Mouse (Mus musculus): ENCODE data around the gene Cspg5. TPM values are rescaled to one million over a fixed set of nuclear protein-coding genes. Genes with fewer than 3 reads are reported as not detected.

The Cspg5 gene
- polyA plus RNA-seq, 1 experiment from 2014 or later, result 3.2 TPM

DNA sequence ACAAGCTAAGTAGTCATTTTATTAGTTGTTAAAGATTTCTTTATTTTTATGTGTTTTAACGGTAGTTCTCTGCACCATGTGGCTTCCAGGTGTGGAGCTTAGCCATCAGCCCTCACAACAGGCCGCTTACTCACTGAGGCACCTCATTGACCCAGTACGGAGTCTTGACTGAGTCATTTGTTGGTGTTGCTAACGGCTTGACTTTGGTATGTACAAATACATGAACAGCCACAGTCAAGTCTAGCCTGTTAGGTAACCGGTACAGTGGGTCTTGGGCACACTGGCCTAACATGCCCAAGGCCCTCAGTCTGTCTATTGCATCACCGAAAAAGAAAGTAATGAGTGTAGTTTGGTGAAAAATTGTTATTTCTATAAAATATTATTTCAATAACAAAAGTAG lies 14.9 kb upstream of the Cspg5 start:
- Histone ChIP-seq H3K9me3 (ENCODE audit: control insufficient read depth, low read depth, low read length) (no peaks in the 10 kb centered on the region), H3K36me3 (ENCODE audit: control insufficient read depth, insufficient read depth, low read length) (peaks cover 53% of the 10 kb centered on the region), H3K4me3 (ENCODE audit: low read depth, low read length) (no peak overlapping the region), H3K4me1 (ENCODE audit: control insufficient read depth, insufficient read depth, low read length) (no peaks in the 10 kb centered on the region), H3K4me2 (replicated peaks; ENCODE audit: low read depth, low read length) (no peak overlapping the region), H3K27ac (ENCODE audit: low read length) (no peak overlapping the region), H3K9ac (replicated peaks; ENCODE audit: low read depth, low read length) (no peak overlapping the region), H3K27me3 (ENCODE audit: control insufficient read depth, insufficient read depth, low read length) (no peaks in the 10 kb centered on the region)
- ATAC-seq (ENCODE audit: insufficient number of reproducible peaks, insufficient read depth, low FRiP score, low read depth), result no peak
- WGBS, result 84% methylated on average over 6 of the region's 6 CpGs

DNA sequence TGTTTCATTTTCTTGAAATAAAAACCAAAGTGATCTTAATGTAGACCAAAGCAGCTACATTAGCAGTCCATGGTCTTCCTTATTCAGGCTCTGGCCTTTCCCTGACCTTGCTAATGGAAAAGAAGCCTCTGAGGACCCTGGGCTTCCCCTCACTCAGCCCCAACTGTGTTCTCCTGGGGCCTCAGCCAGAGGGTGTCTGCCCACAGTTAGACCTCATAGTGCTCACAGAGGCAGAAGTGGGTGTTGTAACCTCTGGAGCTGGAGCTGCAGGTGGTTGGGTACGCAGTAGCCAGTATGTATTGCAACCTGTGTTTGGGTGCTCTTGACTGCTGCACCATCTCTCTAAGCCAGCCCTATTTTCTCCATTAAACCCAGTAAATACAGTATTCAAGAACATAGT lies 14.5 kb upstream of the Cspg5 start:
- H3K9ac ChIP-seq (replicated peaks; ENCODE audit: low read depth, low read length), result no peak overlapping the region
- no peaks in the 10 kb centered on the region for H3K4me1 ChIP-seq (ENCODE audit: control insufficient read depth, insufficient read depth, low read length)
- H3K27ac ChIP-seq (ENCODE audit: low read length), result no peak overlapping the region
- H3K4me3 ChIP-seq (ENCODE audit: low read depth, low read length), result no peak overlapping the region
- H3K4me2 ChIP-seq (replicated peaks; ENCODE audit: low read depth, low read length), result no peak overlapping the region
- peaks cover 53% of the 10 kb centered on the region for H3K36me3 ChIP-seq (ENCODE audit: control insufficient read depth, insufficient read depth, low read length)
- no peaks in the 10 kb centered on the region for H3K27me3 ChIP-seq (ENCODE audit: control insufficient read depth, insufficient read depth, low read length)
- ATAC-seq (ENCODE audit: insufficient number of reproducible peaks, insufficient read depth, low FRiP score, low read depth), result no peak
- no peaks in the 10 kb centered on the region for H3K9me3 ChIP-seq (ENCODE audit: control insufficient read depth, low read depth, low read length)
- 97% methylated on average over 1 of the region's 1 CpGs for WGBS

DNA sequence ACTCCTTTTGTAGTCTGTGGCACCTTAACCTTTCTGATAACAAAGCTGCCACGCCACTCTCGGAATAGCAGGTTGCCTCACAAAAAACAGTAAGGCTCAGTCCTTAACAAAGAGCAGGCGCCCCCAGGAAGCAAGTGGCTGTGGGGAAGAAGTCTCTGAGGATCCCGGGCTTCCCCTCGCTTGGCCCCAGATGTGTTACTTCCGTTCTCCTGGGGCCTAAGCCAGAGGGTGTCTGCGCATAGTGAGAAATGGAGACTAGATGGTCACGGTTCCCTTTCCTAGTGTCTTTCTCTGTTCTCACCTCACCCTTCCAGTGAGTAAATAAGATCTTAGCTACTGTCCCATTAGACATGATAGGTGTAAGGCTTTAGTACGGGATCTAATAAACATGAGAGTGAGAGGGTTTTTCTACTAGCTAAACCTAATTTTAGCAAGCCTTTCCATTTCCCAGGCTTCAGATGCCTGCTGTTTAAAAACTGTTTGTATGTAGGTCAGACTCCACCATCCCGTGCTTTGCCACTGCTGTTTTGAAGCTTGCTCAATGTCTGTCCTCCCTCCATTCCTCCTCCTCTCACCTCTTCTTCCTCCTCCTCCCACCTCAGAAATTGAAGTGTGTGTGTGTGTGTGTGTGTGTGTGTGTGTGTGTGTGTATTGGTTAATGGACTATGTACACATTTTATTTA lies 13.9 kb upstream of the Cspg5 start:
- H3K27ac ChIP-seq (ENCODE audit: low read length), result no peak overlapping the region
- H3K36me3 ChIP-seq (ENCODE audit: control insufficient read depth, insufficient read depth, low read length), result peaks cover 55% of the 10 kb centered on the region
- H3K9ac ChIP-seq (replicated peaks; ENCODE audit: low read depth, low read length), result no peak overlapping the region
- H3K4me1 ChIP-seq (ENCODE audit: control insufficient read depth, insufficient read depth, low read length), result no peaks in the 10 kb centered on the region
- H3K4me3 ChIP-seq (ENCODE audit: low read depth, low read length), result no peak overlapping the region
- WGBS, result 82% methylated on average over 10 of the region's 10 CpGs
- ATAC-seq (ENCODE audit: insufficient number of reproducible peaks, insufficient read depth, low FRiP score, low read depth), result no peak
- H3K9me3 ChIP-seq (ENCODE audit: control insufficient read depth, low read depth, low read length), result no peaks in the 10 kb centered on the region
- H3K27me3 ChIP-seq (ENCODE audit: control insufficient read depth, insufficient read depth, low read length), result no peaks in the 10 kb centered on the region
- H3K4me2 ChIP-seq (replicated peaks; ENCODE audit: low read depth, low read length), result no peak overlapping the region

DNA sequence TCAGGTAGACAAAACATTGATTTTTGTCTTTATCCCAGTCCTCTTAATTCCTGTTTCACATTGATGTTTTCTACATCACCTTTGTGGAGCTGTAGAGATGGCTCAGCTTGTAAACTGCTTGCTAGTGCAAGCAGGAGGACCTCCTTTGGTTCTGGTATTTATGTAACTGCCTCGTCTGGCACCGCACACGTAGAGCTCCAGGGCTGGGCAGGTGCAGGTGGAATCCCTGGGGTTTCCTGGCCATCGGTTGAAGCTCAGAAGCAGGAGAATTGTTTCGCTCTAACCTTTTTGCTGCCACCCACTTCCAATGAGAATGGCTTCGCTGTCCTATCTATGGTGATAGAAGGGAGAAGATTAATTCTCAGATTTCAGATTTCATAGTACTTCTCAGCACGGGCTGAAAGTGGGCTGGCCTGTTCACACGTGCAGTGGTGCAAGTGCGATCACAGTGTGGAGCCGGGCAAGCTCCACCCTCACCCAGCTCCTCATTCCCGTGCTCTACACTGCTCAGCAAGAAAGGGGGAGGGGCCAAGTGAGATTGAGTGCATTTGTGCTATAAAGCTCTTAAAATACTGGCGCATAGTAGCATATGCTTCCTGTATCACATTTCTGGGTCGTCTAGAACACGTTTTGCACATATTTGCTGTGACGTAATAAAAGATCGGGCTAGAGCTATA lies 13.1 kb upstream of the Cspg5 start:
- H3K9me3 ChIP-seq (ENCODE audit: control insufficient read depth, low read depth, low read length), result no peaks in the 10 kb centered on the region
- ATAC-seq (ENCODE audit: insufficient number of reproducible peaks, insufficient read depth, low FRiP score, low read depth), result no peak
- no peak overlapping the region for H3K4me3 ChIP-seq (ENCODE audit: low read depth, low read length)
- no peak overlapping the region for H3K9ac ChIP-seq (replicated peaks; ENCODE audit: low read depth, low read length)
- WGBS, result 87% methylated on average over 16 of the region's 16 CpGs
- no peaks in the 10 kb centered on the region for H3K4me1 ChIP-seq (ENCODE audit: control insufficient read depth, insufficient read depth, low read length)
- no peaks in the 10 kb centered on the region for H3K27me3 ChIP-seq (ENCODE audit: control insufficient read depth, insufficient read depth, low read length)
- H3K36me3 ChIP-seq (ENCODE audit: control insufficient read depth, insufficient read depth, low read length), result peaks cover 61% of the 10 kb centered on the region
- no peak overlapping the region for H3K27ac ChIP-seq (ENCODE audit: low read length)
- no peak overlapping the region for H3K4me2 ChIP-seq (replicated peaks; ENCODE audit: low read depth, low read length)

DNA sequence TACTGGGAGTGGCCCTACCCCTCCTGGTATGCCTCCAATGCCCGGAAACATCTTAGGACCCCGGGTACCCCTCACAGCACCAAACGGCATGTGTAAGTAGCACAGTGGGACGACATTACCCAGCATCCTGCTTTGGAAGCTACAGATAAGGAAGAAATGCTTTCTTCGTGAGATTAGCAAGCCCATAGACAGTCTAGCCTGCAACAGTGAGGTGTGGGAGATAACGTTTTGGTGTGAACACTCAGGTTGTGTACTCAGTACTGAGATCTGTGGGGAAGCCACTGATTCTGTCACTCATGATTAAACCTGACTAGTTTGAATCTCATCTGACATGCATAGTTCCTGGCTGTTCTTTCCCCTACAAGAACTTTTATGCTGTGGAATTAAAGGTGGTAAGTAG lies 8.6 kb upstream of the Cspg5 start:
- Histone ChIP-seq H3K4me2 (replicated peaks; ENCODE audit: low read depth, low read length) (no peak overlapping the region), H3K9me3 (ENCODE audit: control insufficient read depth, low read depth, low read length) (no peaks in the 10 kb centered on the region), H3K4me3 (ENCODE audit: low read depth, low read length) (no peak overlapping the region), H3K27ac (ENCODE audit: low read length) (no peak overlapping the region), H3K4me1 (ENCODE audit: control insufficient read depth, insufficient read depth, low read length) (no peaks in the 10 kb centered on the region), H3K27me3 (ENCODE audit: control insufficient read depth, insufficient read depth, low read length) (no peaks in the 10 kb centered on the region), H3K36me3 (ENCODE audit: control insufficient read depth, insufficient read depth, low read length) (peaks cover 64% of the 10 kb centered on the region), H3K9ac (replicated peaks; ENCODE audit: low read depth, low read length) (no peak overlapping the region)
- no peak for ATAC-seq (ENCODE audit: insufficient number of reproducible peaks, insufficient read depth, low FRiP score, low read depth)
- WGBS, result 92% methylated on average over 6 of the region's 6 CpGs

DNA sequence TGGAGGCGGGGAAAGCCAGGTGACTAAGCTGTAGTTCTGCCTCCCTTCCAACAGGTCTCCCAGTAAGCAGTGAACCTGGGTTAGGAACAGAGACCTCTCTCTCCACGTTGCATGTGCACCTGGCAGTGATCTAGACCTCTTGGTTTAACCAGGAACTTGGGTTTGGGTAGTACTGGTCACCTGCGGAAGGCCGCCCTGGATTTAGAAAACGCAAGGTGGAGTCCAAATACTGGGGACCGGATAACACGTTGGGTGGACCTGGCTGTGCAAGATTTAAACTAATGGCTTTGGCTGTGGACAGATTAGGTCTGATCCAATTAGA lies 945 bp downstream of the Cspg5 start:
- 21% methylated on average over 7 of the region's 7 CpGs for WGBS
- 0 out of 2 replicates have a peak, but pooled peaks have one; percentile 11 for ATAC-seq (ENCODE audit: insufficient number of reproducible peaks, insufficient read depth, low FRiP score, low read depth)
- Histone ChIP-seq H3K27ac (ENCODE audit: low read length) (no peak overlapping the region), H3K4me3 (ENCODE audit: low read depth, low read length) (peak overlapping the region; percentile 51), H3K4me2 (replicated peaks; ENCODE audit: low read depth, low read length) (peak overlapping the region; percentile 95), H3K4me1 (ENCODE audit: control insufficient read depth, insufficient read depth, low read length) (peaks cover 9% of the 10 kb centered on the region; the same call in 1 of the 2 replicates), H3K9me3 (ENCODE audit: control insufficient read depth, low read depth, low read length) (no peaks in the 10 kb centered on the region), H3K27me3 (ENCODE audit: control insufficient read depth, insufficient read depth, low read length) (0 out of 2 replicates have a peak, but pooled peaks cover 3% of the 10 kb centered on the region), H3K36me3 (ENCODE audit: control insufficient read depth, insufficient read depth, low read length) (peaks cover 7% of the 10 kb centered on the region), H3K9ac (replicated peaks; ENCODE audit: low read depth, low read length) (no peak overlapping the region)

DNA sequence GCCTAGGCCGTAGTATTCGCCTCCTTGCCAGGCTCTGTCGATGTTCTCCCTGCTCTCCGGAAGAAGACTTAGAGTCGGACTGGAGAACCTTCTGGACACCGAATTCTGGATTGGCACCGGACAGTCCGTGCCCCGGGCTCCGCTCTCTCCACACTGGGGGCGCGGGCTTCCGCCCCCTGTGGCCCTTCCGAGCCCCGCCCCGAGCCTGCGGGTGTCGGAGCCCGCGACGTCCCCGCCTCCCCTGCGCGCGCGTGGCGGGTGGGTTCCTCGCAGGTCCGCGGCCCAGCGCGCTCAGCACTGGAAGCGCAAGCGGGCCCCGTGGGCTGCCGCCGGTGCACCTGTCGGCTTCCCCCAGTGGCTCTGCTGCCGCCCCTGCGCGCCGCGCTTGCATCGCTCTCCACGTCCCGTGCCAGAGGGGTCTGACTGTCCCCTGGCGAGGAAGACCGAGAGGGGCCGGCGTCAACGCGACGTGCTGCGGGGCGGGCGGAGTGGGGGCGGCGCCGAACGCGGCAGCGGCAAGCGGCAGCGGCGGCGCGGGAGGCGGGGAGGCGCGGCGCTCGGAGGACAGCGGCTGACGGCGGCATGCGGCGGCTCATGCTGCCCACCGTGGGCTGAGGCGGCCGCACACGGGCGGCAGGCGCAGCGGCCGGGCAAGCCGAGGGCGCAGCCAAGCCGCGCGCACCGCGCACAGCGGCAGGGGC lies 1.5 kb downstream of the Cspg5 start:
- 2% methylated on average over 79 of the region's 93 CpGs for WGBS
- H3K27me3 ChIP-seq (ENCODE audit: control insufficient read depth, insufficient read depth, low read length), result 0 out of 2 replicates have a peak, but pooled peaks cover 3% of the 10 kb centered on the region
- H3K27ac ChIP-seq (ENCODE audit: low read length), result no peak overlapping the region
- ATAC-seq (ENCODE audit: insufficient number of reproducible peaks, insufficient read depth, low FRiP score, low read depth), result peak; percentile 29
- H3K9me3 ChIP-seq (ENCODE audit: control insufficient read depth, low read depth, low read length), result no peaks in the 10 kb centered on the region
- peaks cover 14% of the 10 kb centered on the region; the same call in 1 of the 2 replicates for H3K4me1 ChIP-seq (ENCODE audit: control insufficient read depth, insufficient read depth, low read length)
- H3K4me2 ChIP-seq (replicated peaks; ENCODE audit: low read depth, low read length), result peak overlapping the region; percentile 95
- peak overlapping the region; percentile 33; the same call in 1 of the 2 replicates for H3K9ac ChIP-seq (replicated peaks; ENCODE audit: low read depth, low read length)
- H3K4me3 ChIP-seq (ENCODE audit: low read depth, low read length), result peak overlapping the region; percentile 51
- peaks cover 6% of the 10 kb centered on the region; the same call in 1 of the 2 replicates for H3K36me3 ChIP-seq (ENCODE audit: control insufficient read depth, insufficient read depth, low read length)

DNA sequence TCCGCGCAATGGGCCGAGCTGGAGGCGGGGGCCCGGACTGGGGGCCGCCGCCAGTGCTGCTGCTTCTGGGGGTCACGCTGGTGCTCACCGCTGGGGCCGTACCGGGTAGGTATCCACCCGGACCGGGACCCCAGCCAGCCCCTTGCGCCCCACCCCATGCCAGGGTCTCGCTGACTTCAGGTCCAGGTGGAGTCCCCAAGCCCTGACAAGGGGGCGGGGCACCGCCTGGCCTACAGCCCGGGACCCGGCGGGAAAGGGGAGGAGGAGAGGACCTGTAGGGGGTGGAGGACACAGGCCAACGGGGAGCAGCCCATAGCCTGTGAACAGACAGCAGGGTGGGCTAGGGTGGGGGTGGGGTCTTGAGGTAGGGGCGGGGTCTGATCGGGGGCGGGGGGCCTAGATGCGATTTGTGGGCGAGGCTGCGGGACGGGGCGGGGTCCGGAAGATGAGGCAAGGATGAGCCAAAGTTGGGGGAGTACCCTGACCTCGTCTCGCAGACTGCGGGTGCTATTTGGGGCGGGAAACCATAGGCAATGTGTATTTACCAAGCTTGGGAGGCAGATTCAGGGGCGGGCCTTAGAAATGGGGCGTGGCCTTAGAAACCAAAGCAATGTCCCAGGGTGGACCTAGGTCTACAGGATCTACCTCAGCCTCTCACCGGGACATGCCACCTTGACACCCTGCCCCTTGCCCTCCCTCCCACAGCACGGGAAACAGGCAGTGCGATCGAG lies 2.2 kb downstream of the Cspg5 start:
- Histone ChIP-seq H3K9ac (replicated peaks; ENCODE audit: low read depth, low read length) (peak overlapping the region; percentile 33; the same call in 1 of the 2 replicates), H3K27ac (ENCODE audit: low read length) (no peak overlapping the region), H3K4me3 (ENCODE audit: low read depth, low read length) (peak overlapping the region; percentile 51), H3K27me3 (ENCODE audit: control insufficient read depth, insufficient read depth, low read length) (0 out of 2 replicates have a peak, but pooled peaks cover 3% of the 10 kb centered on the region), H3K4me2 (replicated peaks; ENCODE audit: low read depth, low read length) (peak overlapping the region; percentile 95), H3K4me1 (ENCODE audit: control insufficient read depth, insufficient read depth, low read length) (peaks cover 15% of the 10 kb centered on the region; the same call in 1 of the 2 replicates), H3K36me3 (ENCODE audit: control insufficient read depth, insufficient read depth, low read length) (no peaks in the 10 kb centered on the region), H3K9me3 (ENCODE audit: control insufficient read depth, low read depth, low read length) (no peaks in the 10 kb centered on the region)
- WGBS, result 2% methylated on average over 38 of the region's 40 CpGs
- ATAC-seq (ENCODE audit: insufficient number of reproducible peaks, insufficient read depth, low FRiP score, low read depth), result peak; percentile 76

All from stomach, embryonic 14.5 days (tissue).